Mouse (Mus musculus) monocyte, adult 2 months (primary cell): Measurements from ENCODE around the gene Tex10.

Experiments
- DNase-seq, 2 experiments: peaks; one replicate each; pipeline ENCODE4 v3.0.0; 2022; ENCODE audit warnings: low spot score in 2 of 2, low read depth in 1 of 2

Gene Tex10

DNA sequence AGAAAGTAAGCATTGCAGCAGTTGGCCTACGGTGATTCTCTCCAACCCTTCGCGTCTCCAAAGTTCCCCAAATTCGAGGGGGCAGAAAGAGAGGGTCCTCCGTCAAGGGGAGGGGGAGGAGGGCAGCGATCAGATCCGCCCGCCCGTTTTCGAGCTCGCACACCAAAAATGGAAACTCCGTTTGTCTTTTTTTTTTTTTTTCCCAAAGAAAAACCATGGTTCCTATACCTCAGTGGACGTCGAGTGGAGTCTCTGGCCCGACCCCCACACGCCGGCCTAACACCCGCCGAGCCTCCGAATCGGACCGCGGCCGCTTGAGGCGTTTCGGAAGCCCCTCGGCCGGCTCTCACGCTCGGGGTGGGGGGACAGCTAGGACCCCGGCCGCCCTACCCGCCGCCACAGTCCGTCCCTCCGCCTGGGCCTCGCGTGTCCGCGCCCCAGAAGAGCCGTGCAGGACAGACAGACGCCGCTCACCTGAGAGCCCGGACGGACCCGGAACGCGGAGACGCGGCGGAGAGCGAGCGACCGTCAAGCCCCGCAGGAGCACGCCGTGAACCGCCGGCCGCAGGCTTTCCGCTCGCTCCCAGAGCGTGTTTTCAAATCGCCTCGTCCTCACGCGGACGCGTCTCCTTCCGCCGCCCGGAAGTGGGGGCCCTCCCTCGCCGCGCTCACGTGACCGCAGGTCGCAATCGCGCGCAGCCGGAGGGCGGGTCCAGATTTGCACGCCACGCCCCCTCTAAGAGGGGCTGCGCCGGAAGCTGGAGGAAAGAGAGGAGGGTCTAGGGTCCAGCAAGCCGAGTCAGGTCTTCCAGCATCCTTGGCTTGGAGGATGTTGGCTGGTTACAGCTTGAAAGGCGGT is at the start of gene Tex10:
Tex10 (minus strand) TSS at position 668 of the 859 bp plus-strand sequence.
- DNase-seq = peak; percentile 58 to 79

- no peak for DNase-seq
Measured at GRCm38 (mm10) chr4:48510861-48511260, 37.6 kb upstream of the Tex10 start.

- no peak for DNase-seq
Measured at GRCm38 (mm10) chr4:48492510-48492909, 19.3 kb upstream of the Tex10 start.

DNA sequence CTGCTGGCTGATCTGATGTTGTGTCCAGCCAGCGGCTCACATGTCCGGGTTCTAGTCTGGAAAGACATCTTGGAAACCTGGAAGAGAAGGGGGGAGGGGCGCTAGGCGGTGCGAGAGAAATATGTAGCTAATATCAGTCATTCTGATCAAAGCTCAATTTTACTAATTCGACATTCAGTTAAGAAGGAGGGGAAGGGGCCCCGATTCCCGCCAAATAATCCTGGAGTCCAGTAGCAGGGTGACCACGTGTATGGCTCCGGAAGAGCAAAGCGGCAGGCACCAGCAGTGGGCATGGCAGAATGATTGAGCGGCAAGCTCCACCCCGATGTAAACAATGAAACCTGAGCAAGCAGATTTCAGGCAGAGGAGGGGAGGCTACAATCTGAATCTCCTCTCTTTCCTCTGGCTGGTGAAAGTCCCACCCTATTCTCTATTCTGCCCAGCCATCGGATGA is 18.1 kb upstream of the Tex10 start:
- no peak for DNase-seq

GRCm38 (mm10) chr4:48488916-48489315 is 15.7 kb upstream of the Tex10 start:
- DNase-seq = no peak

DNA sequence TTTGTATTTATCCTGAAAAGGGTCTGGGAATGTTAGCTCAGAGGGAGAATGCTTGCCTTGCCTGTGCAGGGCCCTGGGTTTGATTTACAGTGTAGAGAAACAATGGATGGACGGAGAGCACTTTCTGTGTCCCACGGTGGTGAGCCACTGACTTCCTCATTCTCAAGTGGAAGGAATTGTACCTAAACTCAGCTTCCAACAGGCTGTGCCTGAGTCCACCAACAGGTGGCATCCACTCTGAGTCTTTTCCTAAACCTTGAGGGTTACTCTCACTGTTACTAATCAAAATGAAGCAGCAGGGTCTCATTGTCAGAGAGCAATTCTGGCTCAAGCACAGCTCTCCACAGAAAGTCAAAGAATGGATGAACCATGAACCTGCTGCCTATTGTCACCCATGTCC is 8.0 kb upstream of the Tex10 start:
- peak; percentile 3 to 7 for DNase-seq

DNA sequence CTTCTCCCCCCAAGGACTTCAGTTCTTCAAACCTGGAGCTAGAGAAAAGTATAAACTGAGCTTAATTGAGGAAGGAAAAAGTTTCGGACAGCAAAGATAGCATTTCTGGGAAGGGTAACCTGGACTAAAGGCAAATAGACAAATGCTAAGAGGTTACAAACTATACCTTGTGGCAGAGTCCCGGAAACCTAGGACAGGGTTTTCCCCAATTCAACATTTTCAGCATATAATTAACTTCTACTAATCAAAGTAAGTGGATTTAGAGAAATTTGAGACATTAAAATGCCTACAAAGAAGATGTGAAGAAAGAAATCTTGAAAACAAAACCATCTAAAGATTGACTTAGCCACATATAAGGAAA is 372 bp upstream of the Tex10 start:
- DNase-seq = no peak

GRCm38 (mm10) chr4:48472052-48472791 is 1.0 kb downstream of the Tex10 start:
- DNase-seq = no peak

DNA sequence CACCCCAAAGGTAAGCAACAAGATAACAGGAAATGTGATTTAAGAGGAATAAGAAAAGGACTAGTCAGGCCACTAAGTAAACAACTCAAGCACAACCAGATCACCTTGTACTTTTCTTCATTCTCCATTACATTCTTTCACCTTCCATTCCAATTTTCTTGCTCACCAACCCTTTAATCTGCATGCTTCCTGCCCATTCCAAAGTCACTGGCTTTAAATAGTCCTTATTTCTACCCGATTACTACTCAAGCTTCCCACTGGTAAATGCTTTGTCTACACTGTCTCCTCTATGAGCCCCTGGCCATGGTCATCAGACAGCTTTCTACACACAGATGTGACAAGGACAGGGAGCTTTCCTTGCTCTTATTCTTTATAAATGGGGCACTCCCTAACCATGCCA is 2.3 kb downstream of the Tex10 start:
- no peak for DNase-seq

- DNase-seq = no peak
Measured at GRCm38 (mm10) chr4:48461060-48461459, 12.2 kb downstream of the Tex10 start.

DNA sequence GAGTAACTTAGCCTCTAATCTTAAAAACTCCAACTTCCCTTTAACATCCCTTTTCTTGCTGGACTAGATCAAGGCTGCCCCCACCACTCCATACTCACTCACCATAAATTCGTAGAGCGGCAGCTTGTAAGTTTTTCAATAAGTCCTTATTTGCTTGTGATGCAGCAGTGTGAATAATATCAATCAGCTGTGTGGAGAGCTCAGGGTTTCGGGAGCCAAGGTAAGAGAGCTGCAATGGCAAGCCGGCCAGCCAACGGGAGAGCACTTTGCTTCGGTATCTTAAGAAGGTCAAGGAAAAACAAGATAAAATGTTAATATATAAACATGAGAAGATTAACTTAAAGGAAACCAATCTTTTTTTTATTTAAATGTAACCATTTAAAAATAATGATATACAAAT is 14.8 kb downstream of the Tex10 start:
- DNase-seq = no peak

- no peak for DNase-seq
Measured at GRCm38 (mm10) chr4:48454106-48454773, 19.0 kb downstream of the Tex10 start.

DNA sequence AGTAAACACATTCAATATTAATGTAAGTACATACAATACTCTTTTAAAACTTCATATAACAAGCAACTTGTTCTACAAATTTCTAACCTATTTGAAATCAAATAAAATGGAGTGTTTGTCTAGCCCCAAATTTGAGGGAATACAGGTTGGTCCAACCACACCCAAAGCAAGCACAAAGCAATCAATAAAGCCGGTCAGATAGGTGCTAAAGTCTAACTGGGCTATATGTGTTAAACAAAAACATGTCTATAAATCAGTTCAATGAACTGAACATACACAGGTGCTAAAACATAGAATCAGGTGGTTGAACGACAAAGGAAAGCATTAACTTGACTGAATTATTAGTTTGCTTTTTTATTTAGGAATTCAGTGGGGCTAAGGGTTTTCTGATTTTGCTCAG is 45.2 kb downstream of the Tex10 start:
- no peak for DNase-seq

DNA sequence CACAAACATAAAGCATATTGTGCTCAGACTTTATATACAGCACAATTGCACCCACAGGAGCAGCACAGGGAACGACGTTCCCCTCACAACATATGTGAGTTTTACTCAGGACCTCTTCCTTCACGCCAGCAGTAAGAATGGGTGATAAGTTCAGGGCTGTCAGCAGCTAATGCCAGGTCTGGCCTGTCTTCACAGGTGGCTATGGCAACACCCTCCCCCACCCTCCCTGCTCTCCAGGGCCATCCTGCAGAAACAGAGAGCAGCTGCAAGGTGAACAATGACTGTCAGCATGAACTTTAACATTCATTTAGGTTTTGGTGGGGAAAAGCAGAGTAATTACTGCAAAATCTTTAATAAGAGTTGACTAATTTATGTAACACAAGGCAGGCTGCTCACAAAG is 45.8 kb downstream of the Tex10 start:
- DNase-seq = no peak

DNA sequence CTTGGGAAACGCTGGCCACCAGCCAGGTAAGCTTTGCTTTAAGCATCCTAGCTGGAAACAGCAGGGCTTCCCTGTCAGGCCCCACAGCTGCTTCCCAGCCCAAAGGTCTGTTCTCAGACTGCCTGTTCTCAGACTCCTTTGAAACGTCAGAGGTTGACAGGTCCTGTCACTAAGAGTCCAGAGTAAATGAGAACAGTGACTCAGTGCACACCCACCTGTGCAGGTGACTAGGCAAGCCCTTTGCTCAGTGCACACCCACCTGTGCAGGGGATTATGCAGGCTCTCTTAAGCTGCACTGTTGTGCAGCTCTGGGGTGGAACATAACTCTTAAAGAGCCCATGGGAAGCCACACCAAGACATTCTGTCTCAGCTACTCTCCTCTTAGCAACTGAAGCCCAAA is 49.5 kb downstream of the Tex10 start:
- DNase-seq = no peak

GRCm38 (mm10) chr4:48422633-48423032 is 50.6 kb downstream of the Tex10 start:
- DNase-seq = no peak

DNA sequence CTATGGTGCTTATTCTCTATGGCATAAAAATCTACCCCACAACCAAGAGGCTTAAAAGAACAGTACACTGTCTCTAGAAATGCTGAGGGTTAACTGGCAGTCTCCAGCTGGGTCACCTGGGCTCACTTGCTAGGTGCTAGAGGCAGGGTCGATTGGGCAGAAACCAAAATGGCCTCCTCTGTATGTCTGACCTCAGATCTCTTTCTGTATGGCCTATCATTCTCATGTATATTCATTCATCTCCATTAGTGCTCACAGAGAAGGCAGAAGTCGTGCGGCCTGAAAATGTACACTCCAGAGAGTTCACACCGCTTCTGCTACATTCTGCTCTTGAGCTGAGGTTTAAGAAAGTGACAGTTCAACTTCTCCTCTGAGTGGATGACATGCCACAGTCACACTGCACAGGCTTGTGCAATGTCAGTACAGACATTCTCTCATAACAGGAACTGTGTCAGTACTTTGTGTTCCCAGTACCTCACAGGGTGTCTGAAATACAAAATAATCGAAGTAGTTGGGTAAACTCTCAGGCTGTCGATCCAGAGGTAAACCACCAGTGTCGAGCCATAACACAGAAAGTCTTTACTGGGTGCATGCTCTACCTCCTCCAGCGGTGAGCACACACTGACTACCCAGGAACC is 54.3 kb downstream of the Tex10 start:
- DNase-seq = peak in 1 of 2 experiments; percentile 14

DNA sequence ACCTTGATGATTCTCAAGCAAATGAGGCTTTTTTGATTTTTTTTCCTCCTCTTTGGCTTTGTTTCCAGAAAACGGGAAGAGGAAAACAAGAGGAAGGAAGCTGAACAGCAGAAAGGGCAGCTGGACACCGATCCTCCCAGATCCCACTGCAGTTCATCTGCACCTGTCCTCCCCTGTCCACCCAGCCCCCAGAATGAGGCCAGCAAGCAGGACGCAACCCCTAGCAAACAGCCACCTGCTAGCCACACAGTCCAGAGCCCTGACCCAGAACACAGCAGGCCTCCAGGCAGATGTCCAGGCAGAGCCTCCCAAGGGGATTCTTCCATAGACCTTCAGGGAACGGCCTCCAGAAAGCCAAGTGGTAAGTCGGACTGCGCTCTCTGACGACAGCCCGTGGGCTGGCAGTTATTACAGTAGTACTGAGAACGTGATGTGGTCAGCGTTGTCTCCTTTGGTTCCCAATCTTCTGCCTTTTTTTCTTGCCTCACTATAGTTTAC is 57.4 kb downstream of the Tex10 start:
- DNase-seq = no peak

DNA sequence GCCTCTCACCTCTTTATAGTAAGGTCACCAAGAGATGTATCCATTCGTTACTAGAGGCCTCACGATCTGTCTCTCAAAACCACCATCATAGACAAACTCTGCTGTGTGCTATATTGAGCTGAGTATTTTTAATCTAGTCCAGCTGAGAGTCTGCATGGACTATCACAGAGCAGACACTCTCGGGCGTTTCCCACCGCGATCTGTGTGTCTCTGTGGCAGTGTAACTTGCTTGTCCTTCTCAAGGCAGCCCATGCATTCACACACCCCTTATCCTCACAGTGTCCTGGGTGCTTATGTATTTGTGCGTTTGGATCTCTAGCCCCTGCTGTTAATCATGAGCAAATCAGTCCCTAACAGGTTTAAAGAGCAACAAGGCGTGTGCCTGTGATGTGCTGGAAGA is 59.8 kb downstream of the Tex10 start:
- no peak for DNase-seq

DNA sequence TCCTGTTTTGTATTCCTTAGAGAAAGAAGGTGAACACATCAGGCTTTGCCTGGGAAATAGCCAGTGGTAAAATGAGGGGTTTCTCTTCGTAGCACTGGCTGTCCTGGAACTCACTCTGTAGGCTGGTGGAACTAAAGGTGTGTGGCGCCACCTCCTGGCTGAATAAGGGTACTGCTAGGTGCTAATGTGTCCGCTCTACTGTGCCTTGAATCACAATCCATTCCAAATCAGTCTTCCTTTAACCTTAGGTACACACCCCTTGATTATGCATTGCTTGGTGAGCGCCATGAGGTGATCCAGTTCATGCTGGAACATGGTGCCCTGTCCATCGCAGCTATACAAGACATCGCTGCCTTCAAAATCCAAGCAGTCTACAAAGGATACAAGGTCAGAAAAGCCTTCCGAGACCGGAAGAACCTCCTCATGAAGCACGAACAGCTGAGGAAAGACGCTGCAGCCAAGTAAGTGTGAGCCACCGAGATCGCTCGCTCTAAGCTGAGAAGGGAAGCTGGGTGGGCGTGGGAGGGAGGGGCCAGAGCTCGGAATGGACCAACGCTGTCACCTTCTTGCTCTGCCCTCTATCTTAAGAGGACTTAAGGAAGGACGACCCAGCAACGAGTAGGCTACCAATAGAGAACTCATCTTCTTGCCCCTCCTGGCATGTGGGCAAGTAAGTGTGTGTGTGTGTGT is 65.8 kb downstream of the Tex10 start:
- peak in 1 of 2 experiments; percentile 34 for DNase-seq
